Mouse (Mus musculus) adrenal gland, postnatal 36 days (tissue): ENCODE results near the gene Galr2. TPM values are rescaled to one million over a fixed set of nuclear protein-coding genes. Genes with fewer than 3 reads are reported as not detected.
A peak's percentile ranks its signal among the peaks of the same experiment; 100 is the strongest.

Experiments used
- DNase-seq, 2 experiments: peaks; one replicate each; pipeline ENCODE4 v3.0.0; 2021; ENCODE audit warnings: mixed read lengths in 1 of 2
- long read RNA-seq, 2 experiments: library from polyadenylated mRNA; stranded (forward); transcript quantifications; one replicate each; pipeline ENCODE4 v2.0.0; 2021; ENCODE audit warnings: borderline sequencing depth in 2 of 2
- total RNA-seq, 2 experiments: library from RNA; stranded (reverse); gene quantifications; 2 replicates each; pipeline ENCODE4 v1.2.3; 2021

Galr2 gene
- not detected for total RNA-seq
- long read RNA-seq, experiment 1 = 0 reads
- long read RNA-seq, experiment 2 = 0 reads

DNA sequence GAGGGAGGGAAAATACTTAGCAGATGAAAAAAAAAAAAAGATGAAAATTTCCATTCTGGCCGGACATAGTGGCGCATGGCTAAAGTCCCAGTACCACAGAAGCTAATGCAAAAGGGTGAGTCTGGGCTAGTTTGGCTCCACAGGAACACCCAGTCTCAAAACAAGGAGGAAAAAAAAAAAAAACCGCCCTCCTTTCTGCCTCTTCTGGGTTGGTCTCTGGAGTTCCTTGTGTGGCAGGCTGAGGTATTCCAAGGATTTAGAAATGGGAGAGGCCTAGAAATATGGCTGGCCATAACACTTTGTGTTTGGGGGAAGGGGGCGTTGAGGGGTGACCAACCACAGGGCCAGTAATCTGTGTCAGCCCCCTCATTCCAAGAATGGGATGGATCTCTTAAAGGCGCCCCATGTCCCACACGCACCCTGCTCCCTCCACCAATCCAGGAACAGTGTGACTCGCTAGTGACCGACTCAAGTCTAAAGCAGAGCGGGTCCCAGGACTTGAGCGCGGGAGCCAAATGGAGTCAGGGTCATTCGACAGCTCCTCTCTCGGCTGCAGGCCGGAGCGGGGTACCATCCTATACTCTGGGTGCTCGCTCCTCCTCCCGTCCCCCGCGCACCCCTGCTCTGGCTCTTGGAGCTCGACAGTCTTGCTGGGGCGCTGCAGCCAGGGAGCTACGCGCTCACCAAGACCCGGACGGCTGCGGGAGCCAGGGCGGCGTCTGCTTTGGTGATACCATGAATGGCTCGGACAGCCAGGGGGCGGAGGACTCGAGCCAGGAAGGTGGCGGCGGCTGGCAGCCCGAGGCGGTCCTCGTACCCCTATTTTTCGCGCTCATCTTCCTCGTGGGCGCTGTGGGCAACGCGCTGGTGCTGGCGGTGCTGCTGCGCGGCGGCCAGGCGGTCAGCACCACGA, at the start of gene Galr2:
Gene Galr2 (plus strand): TSS at position 189 of the 913 bp plus-strand sequence.
- peak; percentile 8 to 32 for DNase-seq

DNA sequence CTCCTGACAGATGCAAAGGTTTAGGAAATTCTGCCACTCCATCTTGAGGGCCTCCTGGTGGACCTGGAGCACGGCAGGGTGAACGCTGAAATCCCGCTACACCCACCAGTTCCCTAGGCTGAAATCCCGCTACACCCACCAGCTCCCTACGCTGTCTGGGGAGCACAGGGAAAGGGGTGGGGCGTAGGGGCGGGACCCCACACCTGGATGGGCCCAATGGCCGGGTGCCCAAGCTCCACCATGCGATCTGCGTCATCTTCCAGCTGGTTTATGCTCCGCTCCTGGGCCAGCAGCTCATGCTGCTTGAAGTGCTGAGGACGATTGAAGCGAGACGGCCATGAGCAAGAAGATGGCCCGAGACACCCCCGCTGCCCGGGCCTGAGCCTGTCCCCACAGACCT, 48.3 kb upstream of the Galr2 start:
- DNase-seq = no peak

DNA sequence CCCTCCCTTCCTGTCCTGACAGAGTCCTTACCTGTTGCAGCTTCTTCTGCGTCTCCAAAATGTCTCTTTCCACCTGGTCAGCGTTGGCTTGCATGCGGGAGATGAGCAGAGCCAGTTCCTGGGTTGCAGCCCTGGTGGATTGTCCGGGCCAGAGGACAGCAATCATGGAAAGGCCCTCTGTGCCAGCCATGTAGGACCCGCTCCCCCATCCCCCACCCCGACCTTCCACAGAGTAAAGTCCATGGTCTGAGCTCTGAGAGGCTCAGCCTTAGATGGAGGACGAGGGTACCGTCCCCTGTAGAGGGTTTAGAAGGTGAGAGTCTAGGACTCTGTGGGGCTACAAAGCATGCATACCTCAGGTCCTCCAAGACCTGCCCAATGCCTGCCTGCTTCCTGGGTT, 45.8 kb upstream of the Galr2 start:
- no peak for DNase-seq

DNA sequence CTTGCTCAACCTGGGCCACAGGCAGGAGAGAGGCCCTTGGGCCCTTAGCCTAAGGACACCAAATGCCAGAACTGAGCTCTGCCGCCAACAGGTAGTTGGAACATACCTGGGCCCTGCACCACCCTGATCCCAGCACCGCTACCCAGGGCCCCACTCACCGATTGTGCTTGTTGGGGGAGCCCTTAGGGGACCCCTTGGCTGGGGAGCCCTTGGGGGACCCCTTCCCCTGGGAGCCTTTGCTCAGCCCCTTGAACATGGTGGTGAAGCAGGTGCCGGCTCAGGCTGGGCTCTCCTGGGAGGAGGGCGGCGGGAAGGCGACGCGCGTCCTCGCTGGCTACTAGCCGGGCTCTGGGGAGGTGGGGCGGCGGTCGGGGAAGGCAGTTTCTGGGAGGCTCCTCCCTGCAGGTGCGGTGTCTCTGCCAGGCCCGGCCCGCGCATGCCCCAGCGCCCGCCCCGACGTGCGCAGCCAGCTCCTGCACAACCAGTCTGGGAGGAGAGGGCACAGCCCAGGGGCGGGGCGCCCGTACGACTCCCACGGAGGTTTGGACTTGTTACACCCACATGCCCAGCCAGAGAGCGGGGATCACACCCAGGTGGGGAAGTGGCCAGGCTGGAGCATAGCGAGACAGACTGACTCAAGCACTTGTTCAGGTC, 42.9 kb upstream of the Galr2 start, which contains the start of gene Evpl:
Gene Evpl (minus strand): TSS at position 336 of the 654 bp plus-strand sequence.
- DNase-seq = peak; percentile 49 to 68

DNA sequence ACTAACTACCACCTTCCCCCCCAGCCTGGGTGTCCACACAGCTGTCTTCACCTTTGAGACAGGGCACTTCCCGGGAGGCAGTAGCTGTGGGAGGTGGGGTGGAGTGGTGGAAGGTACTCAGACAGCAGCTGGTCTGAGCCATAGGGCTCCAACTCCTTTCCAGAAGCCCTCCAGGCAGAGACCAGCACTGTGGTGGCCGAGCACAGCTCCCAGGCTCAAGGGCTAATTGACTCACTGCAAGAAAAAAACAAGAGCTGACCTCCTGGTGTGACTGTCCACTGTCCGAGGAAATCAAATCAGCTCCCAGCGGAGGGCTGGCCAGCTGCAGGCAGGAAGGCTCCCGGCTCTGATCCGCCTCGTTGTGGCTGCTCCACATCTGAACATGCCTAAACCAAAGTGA, 40.9 kb upstream of the Galr2 start:
- DNase-seq = no peak

DNA sequence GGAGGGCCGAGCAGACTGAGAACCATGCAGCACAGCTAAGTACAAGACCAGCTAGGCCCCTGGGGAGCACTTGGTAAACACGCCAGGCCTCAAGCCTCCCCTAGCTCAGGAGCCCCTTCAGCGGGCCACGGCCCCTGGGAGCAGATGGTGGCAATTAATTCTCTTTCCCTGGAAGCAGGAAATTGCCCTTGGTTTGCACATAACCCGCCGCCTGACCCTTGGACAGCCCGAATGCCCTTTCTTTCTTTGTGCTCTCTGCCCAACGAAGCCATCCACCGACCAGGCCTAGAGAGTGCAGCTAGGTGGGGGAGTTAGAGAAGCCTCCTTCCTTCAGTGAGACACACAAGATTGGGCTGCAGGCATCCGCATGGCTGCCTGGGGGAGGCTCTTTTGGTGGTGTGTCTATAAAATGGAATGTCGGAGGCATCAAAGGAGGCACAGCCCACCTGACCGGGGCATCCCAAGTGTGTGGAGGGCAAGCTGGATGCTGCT, 38.9 kb upstream of the Galr2 start:
- DNase-seq = no peak

GRCm38 (mm10) chr11:116244580-116244979, 36.2 kb upstream of the Galr2 start:
- DNase-seq = no peak

DNA sequence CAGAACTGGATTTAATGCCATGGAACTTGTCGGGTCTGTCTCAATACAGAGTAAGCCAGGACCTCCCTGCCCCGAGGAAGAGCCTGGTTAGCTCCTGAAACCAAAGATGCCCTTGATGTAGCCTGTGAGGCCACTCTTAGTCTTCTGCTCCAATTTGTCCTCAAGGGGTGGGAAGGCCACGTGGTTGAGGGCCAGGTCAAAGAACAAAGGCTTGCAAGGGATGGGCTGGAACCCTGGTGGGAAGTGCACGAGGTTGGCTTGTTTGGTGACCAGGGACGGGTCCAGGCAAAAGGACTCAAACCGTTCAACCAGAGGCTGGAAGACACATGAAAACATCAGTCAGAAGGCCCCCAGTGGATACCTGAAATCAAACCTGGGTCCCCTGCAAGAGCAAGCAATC, 35.1 kb upstream of the Galr2 start:
- no peak for DNase-seq

GRCm38 (mm10) chr11:116247502-116248222, 33.1 kb upstream of the Galr2 start:
- no peak for DNase-seq

DNA sequence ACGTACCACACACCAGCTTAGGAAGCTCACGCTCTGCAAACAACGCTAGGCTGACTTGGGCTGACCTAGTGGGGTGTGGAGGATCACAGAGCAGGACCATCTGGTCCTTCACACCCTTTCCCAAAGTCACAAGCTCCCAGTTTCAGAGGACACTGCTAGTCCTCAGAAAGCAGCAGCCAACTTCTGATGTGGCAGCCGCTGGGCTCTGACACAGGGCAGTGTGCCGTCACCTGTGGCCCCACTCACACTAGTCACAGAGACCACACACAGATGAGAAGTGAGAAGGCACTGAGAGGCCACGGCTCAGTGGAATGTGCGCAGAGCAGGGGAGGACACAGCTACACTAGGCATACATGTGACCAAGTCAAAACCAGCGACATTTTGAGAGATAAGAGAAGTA, 29.8 kb upstream of the Galr2 start:
- no peak for DNase-seq

DNA sequence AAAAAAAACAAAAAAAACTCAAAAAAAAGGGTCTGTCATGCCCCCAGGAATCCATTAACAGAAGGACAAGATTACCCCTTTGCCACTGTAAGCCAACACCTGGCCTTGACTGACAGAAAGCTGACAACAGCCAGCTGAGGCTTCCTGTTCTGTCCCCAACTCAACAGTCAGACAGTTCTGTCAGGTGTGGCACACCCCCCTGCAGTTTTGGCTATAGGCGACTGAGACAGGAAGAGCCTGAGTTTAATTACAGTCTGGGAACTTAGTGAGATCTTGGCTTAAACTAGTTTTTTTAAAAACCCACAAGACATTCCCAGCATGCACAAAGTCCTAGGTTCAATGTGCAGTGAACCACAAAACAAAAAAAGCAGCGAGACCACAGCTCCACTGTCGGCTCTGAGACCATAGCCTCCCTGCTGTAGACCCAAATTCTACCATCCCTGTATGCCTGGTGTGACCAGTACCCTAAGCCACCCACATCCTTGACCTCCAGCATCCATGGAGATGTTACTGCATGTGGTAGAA, 27.6 kb upstream of the Galr2 start:
- no peak for DNase-seq

- no peak for DNase-seq
Measured at GRCm38 (mm10) chr11:116254627-116255026, 26.1 kb upstream of the Galr2 start.

DNA sequence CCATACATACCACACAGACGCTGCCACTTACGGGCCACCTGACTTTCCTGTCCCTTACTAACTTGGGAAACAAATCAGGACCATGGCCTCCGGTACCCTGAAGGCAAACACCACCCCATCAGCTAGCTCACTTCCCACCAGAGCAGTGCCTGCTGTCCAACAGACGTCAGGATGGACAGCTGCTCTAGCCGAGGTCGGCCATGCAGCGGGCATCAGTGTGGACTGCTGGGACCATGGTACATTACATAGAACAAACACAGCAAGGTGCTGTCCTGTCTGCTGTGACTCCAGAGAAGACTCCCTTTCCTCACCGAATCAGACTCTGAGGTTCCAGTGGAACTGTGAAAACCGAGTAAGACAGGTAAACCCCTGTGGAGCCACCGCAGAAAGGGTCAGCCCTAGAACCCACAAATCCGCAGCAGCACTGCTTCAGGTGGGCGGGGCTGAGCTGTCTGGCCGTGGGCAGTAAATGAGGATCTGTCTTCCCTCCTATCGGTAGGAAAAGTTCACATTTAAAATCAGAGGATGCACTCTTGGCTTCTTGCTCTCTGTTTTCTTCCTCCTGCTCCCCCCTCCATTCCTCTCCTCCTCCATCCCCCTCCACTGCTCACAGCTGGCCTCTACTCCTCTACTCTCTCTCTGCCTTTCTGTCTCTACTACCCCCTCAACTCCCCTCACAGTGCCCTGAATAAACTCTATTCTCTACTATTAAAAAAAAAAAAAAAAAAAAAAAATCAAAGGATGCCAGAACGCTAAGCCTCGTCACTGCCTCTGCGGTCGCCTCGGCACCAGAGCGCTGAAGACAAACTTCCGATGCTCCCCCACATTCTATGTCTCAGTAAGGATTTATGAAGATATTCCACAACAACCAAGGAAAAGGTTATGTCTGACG, 25.4 kb upstream of the Galr2 start:
- no peak for DNase-seq

GRCm38 (mm10) chr11:116255982-116256675, 24.6 kb upstream of the Galr2 start:
- DNase-seq = no peak

- DNase-seq = no peak
Measured at GRCm38 (mm10) chr11:116259461-116259860, 21.3 kb upstream of the Galr2 start.

GRCm38 (mm10) chr11:116260259-116260658, 20.5 kb upstream of the Galr2 start:
- no peak for DNase-seq

DNA sequence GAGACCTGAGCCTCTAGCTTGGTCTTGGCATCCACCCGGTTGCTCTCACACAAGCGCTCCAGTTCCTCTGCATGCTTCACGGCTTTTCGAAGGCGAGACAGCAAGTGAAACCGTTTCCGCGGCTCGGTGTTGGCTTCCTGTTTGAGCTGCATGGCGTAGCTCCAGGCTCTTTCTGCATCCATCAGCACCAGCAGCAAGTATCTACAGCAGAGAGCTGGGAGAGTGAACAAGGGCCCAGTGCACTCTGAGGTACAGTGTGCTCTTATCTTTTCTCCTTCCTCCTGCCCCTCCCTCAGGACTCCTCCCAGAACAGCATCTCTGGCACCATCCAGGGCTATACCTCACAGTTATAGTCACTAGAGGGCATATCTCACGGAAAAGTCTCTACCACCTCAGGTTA, 15.4 kb upstream of the Galr2 start:
- DNase-seq = no peak

DNA sequence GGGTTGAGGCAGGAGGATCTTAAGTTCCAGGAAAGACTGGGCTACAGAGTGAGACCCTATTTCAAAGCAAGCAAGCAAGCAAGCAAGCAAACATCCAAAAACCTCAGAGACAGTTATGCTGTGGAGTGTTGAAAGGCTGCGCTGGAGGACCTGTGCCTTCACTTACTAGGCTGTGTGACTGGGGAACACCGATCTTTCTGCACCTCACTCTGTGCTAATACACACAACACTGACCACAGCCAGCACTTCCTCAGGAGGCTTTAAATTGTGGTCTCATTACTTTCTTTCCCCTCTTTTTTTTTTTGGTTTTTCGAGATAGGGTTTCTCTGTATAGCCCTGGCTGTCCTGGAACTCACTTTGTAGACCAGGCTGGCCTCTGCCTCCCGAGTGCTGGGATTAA, 14.9 kb upstream of the Galr2 start:
- DNase-seq = no peak

- DNase-seq = no peak
Measured at GRCm38 (mm10) chr11:116267637-116268036, 13.1 kb upstream of the Galr2 start.

GRCm38 (mm10) chr11:116268313-116268712, 12.4 kb upstream of the Galr2 start:
- no peak for DNase-seq

DNA sequence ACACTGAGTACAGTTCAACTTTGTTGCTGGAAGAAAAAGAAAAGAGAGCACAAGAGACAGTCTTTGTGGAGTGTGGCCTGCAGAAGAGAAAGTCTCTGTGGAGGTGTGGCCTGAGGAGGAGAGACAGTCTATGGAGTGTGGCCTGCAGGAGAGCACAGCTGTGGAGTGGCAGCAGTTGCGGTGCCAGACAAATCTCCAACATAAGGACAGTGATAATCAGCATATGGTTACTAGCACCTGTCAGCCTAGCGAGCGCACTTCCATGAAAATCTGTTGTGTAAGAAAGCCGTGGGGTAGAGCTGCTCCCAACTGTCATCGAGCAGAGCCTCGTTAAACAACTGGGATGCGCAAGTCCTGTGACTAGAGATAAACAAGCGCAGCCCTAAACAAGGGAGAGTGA, 11.2 kb upstream of the Galr2 start:
- no peak for DNase-seq
